Mouse (Mus musculus) kidney, postnatal 0 days (tissue): ENCODE measurements around the gene Thap8. TPM values are rescaled to one million over a fixed set of nuclear protein-coding genes. Genes with fewer than 3 reads are reported as not detected.

Experiments
- ATAC-seq: fragments of 200-750 bp; cut with Nextera tagmentation; replicated peaks from 2 replicates; pipeline ENCODE4 v1.8.0; 2017; ENCODE audit warnings: low read depth, moderate number of reproducible peaks, moderate TSS enrichment, moderate library complexity; ENCODE audit not compliant: low FRiP score
- DNase-seq: peaks from one replicate; pipeline ENCODE4 v3.0.0-alpha.2; 2016; ENCODE audit warnings: low spot score
- H3K27ac ChIP-seq: fragments of 300-500 bp; sonication (generic); 2 replicates; pipeline ENCODE4 v1.5.1; 2014; ENCODE audit warnings: mild to moderate bottlenecking
- H3K27me3 ChIP-seq: fragments of 300-500 bp; sonication (generic); 2 replicates; pipeline ENCODE4 v1.6.1; 2014; ENCODE audit warnings: low read length, mixed read lengths; ENCODE audit not compliant: insufficient read depth
- H3K36me3 ChIP-seq: fragments of 300-500 bp; sonication (generic); 2 replicates; pipeline ENCODE4 v1.6.1; 2014; ENCODE audit warnings: low read length, mixed read lengths; ENCODE audit not compliant: insufficient read depth
- H3K4me1 ChIP-seq: fragments of 300-500 bp; sonication (generic); replicated peaks from 2 replicates; pipeline ENCODE4 v1.6.1; 2014; ENCODE audit warnings: antibody characterized with exemption, low read length, mixed read lengths; ENCODE audit not compliant: insufficient read depth
- H3K4me2 ChIP-seq: fragments of 300-500 bp; sonication (generic); 2 replicates; pipeline ENCODE4 v1.6.1; 2014; ENCODE audit warnings: mild to moderate bottlenecking, low read length, moderate library complexity, mixed read lengths
- H3K4me3 ChIP-seq: fragments of 300-500 bp; sonication (generic); replicated peaks from 2 replicates; pipeline ENCODE4 v1.5.1; 2014; ENCODE audit warnings: low read depth, low read length
- H3K9ac ChIP-seq: fragments of 300-500 bp; sonication (generic); 2 replicates; pipeline ENCODE4 v1.6.1; 2014; ENCODE audit warnings: low read depth, low read length
- H3K9me3 ChIP-seq: fragments of 300-500 bp; sonication (generic); replicated peaks from 2 replicates; pipeline ENCODE4 v1.6.1; 2016; ENCODE audit warnings: low read length, inconsistent platforms, mixed read lengths
- CTCF ChIP-seq: IDR thresholded peaks from 2 replicates; pipeline ENCODE4 v1.5.1; 2016; ENCODE audit warnings: antibody characterized with exemption, low read depth, mild to moderate bottlenecking, moderate library complexity
- WGBS: fragments of 180-500 bp; shearing (Covaris S2); extraction: QIAGEN DNeasy Blood & Tissue Kit; methylation state at CpG from one replicate; pipeline ENCODE4 v1.1.7; 2014; 5-methylcytosine and 5-hydroxymethylcytosine counted together
- polyA plus RNA-seq: library from polyadenylated mRNA; unstranded; fragments of >200 nt; fragmentation: Nextera tagmentation; extraction: Ambion mirVana; gene quantifications from 2 replicates; pipeline ENCODE4 v1.2.1, GENCODE M21; 2015

The Thap8 gene
- polyA plus RNA-seq, 1 experiment from 2014 or later, result 0.11 TPM

- Histone ChIP-seq H3K27ac (no peak overlapping the region), H3K4me3 (no peak overlapping the region), H3K36me3 (no peaks in the 10 kb centered on the region), H3K4me1 (peaks cover 5% of the 10 kb centered on the region; the same call in 1 of the 2 replicates), H3K9me3 (no peaks in the 10 kb centered on the region), H3K4me2 (no peak overlapping the region), H3K27me3 (no peaks in the 10 kb centered on the region), H3K9ac (no peak overlapping the region)
- DNase-seq (no peak), ATAC-seq (no peak)
- no peak for TF ChIP-seq CTCF
Observed at GRCm38 (mm10) chr7:30326427-30326826, 46.5 kb downstream of the Thap8 start.

- H3K4me2 ChIP-seq, result no peak overlapping the region
- 27% methylated on average over 15 of the region's 15 CpGs for WGBS
- H3K4me3 ChIP-seq, result no peak overlapping the region
- DNase-seq (peak; percentile 77), ATAC-seq (peak; percentile 59)
- H3K4me1 ChIP-seq, result peaks cover 5% of the 10 kb centered on the region; the same call in 1 of the 2 replicates
- H3K27ac ChIP-seq, result peak overlapping the region; percentile 31; the same call in 1 of the 2 replicates
- no peaks in the 10 kb centered on the region for H3K27me3 ChIP-seq
- H3K9ac ChIP-seq, result no peak overlapping the region
- no peaks in the 10 kb centered on the region for H3K36me3 ChIP-seq
- no peaks in the 10 kb centered on the region for H3K9me3 ChIP-seq
- TF ChIP-seq CTCF, result no peak
Observed at GRCm38 (mm10) chr7:30327140-30327539, 47.2 kb downstream of the Thap8 start.

- Histone ChIP-seq H3K36me3 (no peaks in the 10 kb centered on the region), H3K4me3 (no peak overlapping the region), H3K27ac (no peak overlapping the region), H3K4me1 (0 out of 2 replicates have a peak, but pooled peaks cover 5% of the 10 kb centered on the region), H3K9me3 (no peaks in the 10 kb centered on the region), H3K27me3 (no peaks in the 10 kb centered on the region), H3K9ac (no peak overlapping the region), H3K4me2 (no peak overlapping the region)
- no peak for TF ChIP-seq CTCF
- no peak for ATAC-seq
- 32% methylated on average over 10 of the region's 10 CpGs for WGBS
- no peak for DNase-seq
Observed at GRCm38 (mm10) chr7:30328379-30328778, 48.5 kb downstream of the Thap8 start.

- no peak overlapping the region for H3K9ac ChIP-seq
- no peak overlapping the region for H3K4me3 ChIP-seq
- DNase-seq (peak; percentile 97), ATAC-seq (peak; percentile 76)
- H3K9me3 ChIP-seq, result no peaks in the 10 kb centered on the region
- 9% methylated on average over 13 of the region's 13 CpGs for WGBS
- H3K4me2 ChIP-seq, result no peak overlapping the region
- H3K27ac ChIP-seq, result no peak overlapping the region
- peak; percentile 96 for TF ChIP-seq CTCF
- no peaks in the 10 kb centered on the region; the same call in 1 of the 2 replicates for H3K27me3 ChIP-seq
- H3K36me3 ChIP-seq, result no peaks in the 10 kb centered on the region
- H3K4me1 ChIP-seq, result 0 out of 2 replicates have a peak, but pooled peaks cover 5% of the 10 kb centered on the region
Observed at GRCm38 (mm10) chr7:30331887-30332286, 52.0 kb downstream of the Thap8 start.

GRCm38 (mm10) chr7:30332622-30333259 is 52.8 kb downstream of the Thap8 start:
- ATAC-seq (no peak), DNase-seq (no peak)
- TF ChIP-seq CTCF, result no peak
- Histone ChIP-seq H3K9ac (no peak overlapping the region), H3K27me3 (no peaks in the 10 kb centered on the region; the same call in 1 of the 2 replicates), H3K36me3 (no peaks in the 10 kb centered on the region), H3K4me3 (no peak overlapping the region), H3K4me1 (no peaks in the 10 kb centered on the region), H3K9me3 (no peaks in the 10 kb centered on the region), H3K27ac (no peak overlapping the region), H3K4me2 (no peak overlapping the region)
- 65% methylated on average over 18 of the region's 18 CpGs for WGBS

GRCm38 (mm10) chr7:30333436-30333835 is 53.5 kb downstream of the Thap8 start:
- H3K27ac ChIP-seq, result no peak overlapping the region
- no peaks in the 10 kb centered on the region for H3K9me3 ChIP-seq
- ATAC-seq (no peak), DNase-seq (peak; percentile 29)
- WGBS, result 25% methylated on average over 4 of the region's 4 CpGs
- H3K4me3 ChIP-seq, result no peak overlapping the region
- no peak overlapping the region for H3K4me2 ChIP-seq
- no peaks in the 10 kb centered on the region for H3K36me3 ChIP-seq
- no peaks in the 10 kb centered on the region for H3K4me1 ChIP-seq
- no peaks in the 10 kb centered on the region; the same call in 1 of the 2 replicates for H3K27me3 ChIP-seq
- no peak overlapping the region for H3K9ac ChIP-seq
- TF ChIP-seq CTCF, result no peak

GRCm38 (mm10) chr7:30334563-30334962 is 54.7 kb downstream of the Thap8 start:
- no peak for ATAC-seq
- no peaks in the 10 kb centered on the region for H3K36me3 ChIP-seq
- no peaks in the 10 kb centered on the region for H3K9me3 ChIP-seq
- no peak overlapping the region for H3K4me2 ChIP-seq
- no peak overlapping the region for H3K4me3 ChIP-seq
- no peaks in the 10 kb centered on the region for H3K4me1 ChIP-seq
- no peaks in the 10 kb centered on the region; the same call in 1 of the 2 replicates for H3K27me3 ChIP-seq
- TF ChIP-seq CTCF, result no peak
- H3K27ac ChIP-seq, result no peak overlapping the region
- WGBS, result 66% methylated on average over 5 of the region's 5 CpGs
- H3K9ac ChIP-seq, result no peak overlapping the region
- DNase-seq, result no peak
